Mouse (Mus musculus) CH12.LX (cell line): Measurements from ENCODE around the gene Baiap2l2. TPM values are rescaled to one million over a fixed set of nuclear protein-coding genes. Genes with fewer than 3 reads are reported as not detected.
A peak's percentile ranks its signal among the peaks of the same experiment; 100 is the strongest.

ENCODE experiments used
- DNase-seq: peaks from one replicate; pipeline ENCODE4 v3.0.0-alpha.2; 2013; ENCODE audit errors: extremely low read depth
- H3K27ac ChIP-seq: 2 replicates; pipeline ENCODE4 v1.5.1; 2012; ENCODE audit warnings: low read depth, mild to moderate bottlenecking, control low read depth, moderate library complexity; ENCODE audit not compliant: insufficient read depth
- H3K27me3 ChIP-seq: replicated peaks from 2 replicates; pipeline ENCODE3; 2012; ENCODE audit warnings: inconsistent platforms
- H3K36me3 ChIP-seq, 2 experiments: replicated peaks in 1 of 2; 2 replicates each; pipeline versions ENCODE3 to v1.6.1; 2012; ENCODE audit warnings: inconsistent platforms in 1 of 2, low read length in 1 of 2, mild to moderate bottlenecking in 1 of 2, mixed read lengths in 1 of 2, moderate library complexity in 1 of 2; ENCODE audit not compliant: control insufficient read depth in 1 of 2, insufficient read depth in 1 of 2
- H3K4me1 ChIP-seq, 2 experiments: 2 replicates each; pipeline ENCODE4 v1.6.1; 2012; ENCODE audit warnings: inconsistent platforms in 1 of 2, moderate library complexity in 1 of 2; ENCODE audit not compliant: insufficient read depth in 2 of 2, control insufficient read depth in 1 of 2
- H3K4me2 ChIP-seq: 2 replicates; pipeline ENCODE4 v1.6.1; 2012; ENCODE audit warnings: low read depth, mild to moderate bottlenecking, control low read depth; ENCODE audit not compliant: poor library complexity, insufficient read depth, severe bottlenecking
- H3K4me3 ChIP-seq, 3 experiments: fragments of 150-350 bp in 1 of 3; sonication (generic) in 1 of 3; replicated peaks in 1 of 3; 2 replicates each; pipeline versions ENCODE3 to v1.5.1; 2011 to 2012; ENCODE audit warnings: low read depth in 2 of 3, low read length in 2 of 3, mild to moderate bottlenecking in 2 of 3, moderate library complexity in 2 of 3, control low read depth in 1 of 3, improper control_type of control experiment in 1 of 3, inconsistent platforms in 1 of 3, mixed read lengths in 1 of 3; ENCODE audit not compliant: poor library complexity in 1 of 3
- H3K79me2 ChIP-seq: replicated peaks from 2 replicates; pipeline ENCODE4 v1.6.1; 2012; ENCODE audit warnings: mild to moderate bottlenecking, moderate library complexity; ENCODE audit not compliant: control insufficient read depth, poor library complexity, insufficient read depth, severe bottlenecking; ENCODE audit errors: extremely low read depth
- H3K9ac ChIP-seq: 2 replicates; pipeline ENCODE4 v1.6.1; 2012; ENCODE audit warnings: low read depth, mild to moderate bottlenecking, control low read depth, moderate library complexity; ENCODE audit not compliant: insufficient read depth
- H3K9me3 ChIP-seq: replicated peaks from 2 replicates; pipeline ENCODE3; 2012; ENCODE audit warnings: low read length, inconsistent platforms, mixed read lengths
- BHLHE40 ChIP-seq: IDR thresholded peaks from 2 replicates; pipeline ENCODE4 v1.6.1; 2011; ENCODE audit warnings: mild to moderate bottlenecking, low read depth, low read length, improper control_type of control experiment
- CTCF ChIP-seq, 2 experiments: IDR thresholded peaks in 1 of 2; conservative IDR thresholded peaks in 1 of 2; 2 replicates each; pipeline ENCODE4 v1.5.1; 2011 to 2012; ENCODE audit warnings: low read depth in 2 of 2, low read length in 2 of 2, improper control_type of control experiment in 1 of 2, inconsistent platforms in 1 of 2, mild to moderate bottlenecking in 1 of 2, moderate library complexity in 1 of 2
- ELF1 ChIP-seq: IDR thresholded peaks from 2 replicates; pipeline ENCODE4 v1.6.1; 2014; ENCODE audit warnings: low read depth, mild to moderate bottlenecking, inconsistent platforms, low read length, improper control_type of control experiment
- EP300 ChIP-seq: IDR thresholded peaks from 2 replicates; pipeline ENCODE4 v1.6.1; 2011; ENCODE audit warnings: low read length, improper control_type of control experiment
- ETS1 ChIP-seq: conservative IDR thresholded peaks from 2 replicates; pipeline ENCODE4 v1.6.1; 2012; ENCODE audit warnings: low read depth, mild to moderate bottlenecking, inconsistent platforms, low read length, improper control_type of control experiment, moderate library complexity
- HCFC1 ChIP-seq: IDR thresholded peaks from 2 replicates; pipeline ENCODE4 v1.6.1; 2012; ENCODE audit warnings: low read depth, mild to moderate bottlenecking, inconsistent platforms, low read length, improper control_type of control experiment
- JUND ChIP-seq: conservative IDR thresholded peaks from 2 replicates; pipeline ENCODE4 v1.6.1; 2011; ENCODE audit warnings: low read depth, low read length, improper control_type of control experiment
- KAT2A ChIP-seq: IDR thresholded peaks from 2 replicates; pipeline ENCODE4 v1.6.1; 2012; ENCODE audit warnings: low read length, improper control_type of control experiment, inconsistent platforms; ENCODE audit not compliant: insufficient replicate concordance
- MAX ChIP-seq: IDR thresholded peaks from 2 replicates; pipeline ENCODE4 v1.6.1; 2011; ENCODE audit warnings: low read length, improper control_type of control experiment
- MEF2A ChIP-seq: IDR thresholded peaks from 2 replicates; pipeline ENCODE4 v1.6.1; 2014; ENCODE audit warnings: low read depth, mild to moderate bottlenecking, inconsistent platforms, low read length, improper control_type of control experiment, borderline replicate concordance
- MXI1 ChIP-seq: IDR thresholded peaks from 2 replicates; pipeline ENCODE4 v1.6.1; 2011; ENCODE audit warnings: mild to moderate bottlenecking, low read depth, low read length, improper control_type of control experiment
- MYC ChIP-seq: IDR thresholded peaks from 2 replicates; pipeline ENCODE4 v1.6.1; 2011; ENCODE audit warnings: low read depth, mild to moderate bottlenecking, improper control_type of control experiment, low read length
- NELFE ChIP-seq: IDR thresholded peaks from 2 replicates; pipeline ENCODE4 v1.6.1; 2011; ENCODE audit warnings: low read depth, low read length, improper control_type of control experiment
- PAX5 ChIP-seq: IDR thresholded peaks from 2 replicates; pipeline ENCODE4 v1.6.1; 2012; ENCODE audit warnings: low read length, inconsistent platforms, mixed read lengths
- POLR2A ChIP-seq: IDR thresholded peaks from 2 replicates; pipeline ENCODE4 v1.6.1; 2011; ENCODE audit warnings: low read depth, mild to moderate bottlenecking, improper control_type of control experiment, low read length
- POLR2AphosphoS2 ChIP-seq: IDR thresholded peaks from 2 replicates; pipeline ENCODE4 v1.6.1; 2011; ENCODE audit warnings: low read depth, low read length, improper control_type of control experiment
- RCOR1 ChIP-seq: conservative IDR thresholded peaks from 2 replicates; pipeline ENCODE4 v1.6.1; 2012; ENCODE audit warnings: low read depth, mild to moderate bottlenecking, inconsistent platforms, low read length, improper control_type of control experiment
- SMC3 ChIP-seq: IDR thresholded peaks from 2 replicates; pipeline ENCODE4 v1.6.1; 2011; ENCODE audit warnings: low read depth, low read length, improper control_type of control experiment
- TBP ChIP-seq: conservative IDR thresholded peaks from 2 replicates; pipeline ENCODE4 v1.6.1; 2011; ENCODE audit warnings: low read depth, low read length, improper control_type of control experiment
- TCF12 ChIP-seq: IDR thresholded peaks from 2 replicates; pipeline ENCODE4 v1.6.1; 2014; ENCODE audit warnings: low read depth, mild to moderate bottlenecking, inconsistent platforms, low read length, improper control_type of control experiment
- UBTF ChIP-seq: IDR thresholded peaks from 2 replicates; pipeline ENCODE4 v1.6.1; 2012; ENCODE audit warnings: low read depth, mild to moderate bottlenecking, inconsistent platforms, low read length, improper control_type of control experiment, moderate library complexity
- USF2 ChIP-seq: conservative IDR thresholded peaks from 2 replicates; pipeline ENCODE4 v1.6.1; 2011; ENCODE audit warnings: low read depth, low read length, improper control_type of control experiment
- ZKSCAN1 ChIP-seq: IDR thresholded peaks from 2 replicates; pipeline ENCODE4 v1.6.1; 2012; ENCODE audit warnings: low read depth, inconsistent platforms, low read length, improper control_type of control experiment, borderline replicate concordance
- ZMIZ1 ChIP-seq: IDR thresholded peaks from 2 replicates; pipeline ENCODE4 v1.6.1; 2012; ENCODE audit warnings: low read depth, mild to moderate bottlenecking, inconsistent platforms, low read length, improper control_type of control experiment
- dilution Hi-C: fragments of 300-500 bp; cut with MboI; formaldehyde crosslinking; loops from 2 replicates; pipeline ENCODE4 v1.14.3; 2020; ENCODE audit warnings: low sequenced_read_pairs; ENCODE audit not compliant: extremely low pct_unique_long_range_greater_than_20kb, extremely low pct_ligation_motif_present
- in situ Hi-C: fragments of 300-500 bp; cut with MboI; formaldehyde crosslinking; loops from 3 replicates; pipeline ENCODE4 v1.14.3; 2019; ENCODE audit warnings: low sequenced_read_pairs, low pct_ligation_motif_present, low pct_unique_long_range_greater_than_20kb, mixed read lengths
- polyA plus RNA-seq: library from polyadenylated mRNA; unstranded; fragments of >175 nt; gene quantifications from 2 replicates; pipeline ENCODE4 v1.2.1, GENCODE M21; 2012; ENCODE audit warnings: low read depth; ENCODE audit not compliant: insufficient read length
- total RNA-seq, 2 experiments: library from RNA; depleted of rRNA; stranded (reverse); fragments of 300-350 nt in 1 of 2; fragments of >200 nt in 1 of 2; gene quantifications; 2 replicates each; pipeline ENCODE4 v1.2.3; 2012 to 2014

Gene Baiap2l2
- total and polyA plus RNA-seq, 3 experiments: 0.84 to 1.5 TPM; not detected in 1

DNA sequence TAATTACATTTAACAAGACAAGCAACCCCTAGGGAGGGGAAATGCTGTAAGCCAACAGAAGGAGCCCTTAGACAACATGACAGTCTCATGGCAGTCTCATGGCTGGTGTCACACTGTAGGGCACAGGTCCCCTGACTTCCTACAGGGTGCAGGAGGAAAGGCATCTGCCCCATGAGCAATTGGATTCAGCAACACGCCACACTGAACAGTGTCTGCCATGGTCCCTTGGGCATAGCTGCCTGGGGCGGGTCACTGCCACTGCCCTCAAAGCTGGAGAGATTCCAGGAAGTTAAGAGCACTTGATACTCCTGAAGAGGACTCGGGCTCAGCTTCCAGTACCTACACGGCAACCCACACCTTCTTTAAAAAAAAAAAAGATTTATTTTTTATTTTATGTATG is 40.9 kb upstream of the Baiap2l2 start:
- peaks cover 21 to 68% of the 10 kb centered on the region in 2 experiments for H3K4me1 ChIP-seq
- H3K9me3 ChIP-seq: no peaks in the 10 kb centered on the region
- peak overlapping the region; percentile 97 for H3K27ac ChIP-seq
- H3K36me3 ChIP-seq: peaks cover 0 to 3% of the 10 kb centered on the region in 2 experiments
- DNase-seq: peak; percentile 49
- dilution Hi-C loops: no loop called here
- peaks cover 25% of the 10 kb centered on the region for H3K79me2 ChIP-seq
- H3K9ac ChIP-seq: peak overlapping the region; percentile 55
- no peak for TF ChIP-seq MEF2A
- no peak for TF ChIP-seq ZKSCAN1
- TF ChIP-seq ETS1: no peak
- TF ChIP-seq BHLHE40: no peak
- TF ChIP-seq RCOR1: no peak
- TF ChIP-seq POLR2A: peak; percentile 27; the same call in 1 of the 2 replicates
- TF ChIP-seq MXI1: peak; percentile 63; the same call in 1 of the 2 replicates
- TF ChIP-seq MAX: no peak
- 0 out of 2 replicates have a peak, but pooled peaks have one; percentile 28 for TF ChIP-seq MYC
- no peaks in the 10 kb centered on the region for H3K27me3 ChIP-seq
- in situ Hi-C loops: loop anchor here (25.0 kb wide), 1 partner anchor 414 kb away; the partner anchor contains the start of gene Pdxp
- H3K4me2 ChIP-seq: peak overlapping the region; percentile 95
- peak overlapping the region; percentile 31 to 91 (median 36) for H3K4me3 ChIP-seq

DNA sequence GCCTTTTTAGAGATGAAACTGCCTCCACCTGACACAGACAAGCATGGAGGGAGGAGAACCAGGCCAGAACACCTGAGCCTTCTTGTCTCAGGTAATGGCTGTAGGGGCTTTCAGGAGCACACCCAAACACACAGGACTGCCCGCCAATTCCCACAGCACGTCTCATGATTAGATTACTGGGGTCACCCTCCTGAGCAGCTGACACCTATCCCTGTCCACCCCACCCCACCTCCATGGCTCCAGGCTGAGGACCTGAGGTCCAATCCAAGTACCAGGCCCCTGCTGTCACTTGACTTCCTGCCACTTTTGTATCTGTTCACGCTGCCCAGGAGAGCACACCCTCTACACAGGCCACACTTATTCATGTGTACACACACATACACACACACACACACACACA is 40.4 kb upstream of the Baiap2l2 start:
- in situ Hi-C loops (loop anchor here (25.0 kb wide), 1 partner anchor 413 kb away; the partner anchor contains the start of gene Pdxp), dilution Hi-C loops (no loop called here)
- H3K27ac ChIP-seq: peak overlapping the region; percentile 97

DNA sequence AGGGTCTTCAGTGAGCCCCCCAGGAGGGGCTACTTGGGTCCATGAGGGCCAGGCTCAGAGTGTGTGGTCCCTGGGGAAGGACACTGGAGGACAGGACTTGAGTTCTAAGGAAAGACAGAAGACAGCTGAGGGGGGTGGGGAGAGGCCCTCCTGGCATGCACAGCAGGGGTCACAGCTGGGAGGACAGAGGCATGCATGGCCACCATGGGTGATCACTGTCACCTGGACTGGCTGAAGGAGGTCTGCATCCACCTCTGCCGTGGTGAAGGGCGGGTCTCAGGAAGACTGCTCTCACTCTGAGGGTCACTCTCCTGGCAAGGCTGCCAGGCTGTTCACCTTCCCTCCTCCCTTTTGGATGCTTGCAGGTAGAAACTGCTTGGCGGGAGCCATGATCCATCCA is 39.0 kb upstream of the Baiap2l2 start:
- in situ Hi-C loops: loop anchor here (5.0 kb wide), 1 partner anchor 37 kb away; the partner anchor contains the start of gene Baiap2l2

More for the DNA sequence above, 40.4 kb upstream of the Baiap2l2 start:
- Histone ChIP-seq H3K9ac (peak overlapping the region; percentile 55; the same call in 1 of the 2 replicates), H3K27me3 (no peaks in the 10 kb centered on the region), H3K79me2 (peaks cover 27% of the 10 kb centered on the region)
- no peak for DNase-seq
- no peak for TF ChIP-seq TCF12
- no peak for TF ChIP-seq HCFC1
- TF ChIP-seq TBP: no peak
- no peak for TF ChIP-seq POLR2A
- no peak for TF ChIP-seq SMC3
- TF ChIP-seq RCOR1: no peak
- no peak for TF ChIP-seq UBTF
- no peak for TF ChIP-seq CTCF (conservative IDR thresholded peaks at IDR 0.05 in 1 of 2, IDR thresholded peaks at IDR 0.05 in 1 of 2; ENCODE audit: low read depth in 2 of 2, low read length in 2 of 2)
- TF ChIP-seq NELFE: no peak
- TF ChIP-seq JUND: no peak
- TF ChIP-seq, all 38 proteins: peak for 0
- Histone ChIP-seq H3K9me3 (no peaks in the 10 kb centered on the region), H3K4me3 (peak overlapping the region in 2 of 3 experiments; percentile 11 to 13), H3K36me3 (peaks cover 0 to 3% of the 10 kb centered on the region in 2 experiments), H3K4me2 (peak overlapping the region; percentile 95), H3K4me1 (peaks cover 22 to 68% of the 10 kb centered on the region in 2 experiments)

More for the DNA sequence above, 39.0 kb upstream of the Baiap2l2 start:
- dilution Hi-C loops: no loop called here
- no peaks in the 10 kb centered on the region for H3K9me3 ChIP-seq
- peak overlapping the region; percentile 45 for H3K9ac ChIP-seq
- peak overlapping the region; percentile 77 for H3K4me2 ChIP-seq
- H3K4me3 ChIP-seq: peak overlapping the region in 1 of 3 experiments; percentile 22
- H3K4me1 ChIP-seq: peaks cover 25 to 75% of the 10 kb centered on the region in 2 experiments
- peak overlapping the region; percentile 97 for H3K27ac ChIP-seq
- DNase-seq: no peak
- TF ChIP-seq PAX5 (no peak), KAT2A (no peak), USF2 (no peak), ELF1 (no peak), POLR2AphosphoS2 (no peak), ZMIZ1 (no peak), UBTF (no peak), ETS1 (no peak), HCFC1 (no peak), MXI1 (no peak), EP300 (no peak)
- peaks cover 5 to 14% of the 10 kb centered on the region in 2 experiments for H3K36me3 ChIP-seq
- no peaks in the 10 kb centered on the region for H3K27me3 ChIP-seq
- peaks cover 30% of the 10 kb centered on the region for H3K79me2 ChIP-seq
